Mouse (Mus musculus) heart, adult 11 months (tissue): ENCODE data around the gene Speg.

Experiments
- DNase-seq: peaks from one replicate; pipeline ENCODE4 v3.0.0; 2022

Gene Speg

GRCm38 (mm10) chr1:75398761-75399402, 23.8 kb downstream of the Speg start:
- peak; percentile 99 for DNase-seq

GRCm38 (mm10) chr1:75399755-75400492, 24.8 kb downstream of the Speg start:
- DNase-seq = peak; percentile 98

- DNase-seq = no peak
Observed at GRCm38 (mm10) chr1:75400493-75401115, 25.5 kb downstream of the Speg start.

- no peak for DNase-seq
Observed at GRCm38 (mm10) chr1:75405547-75405946, 30.4 kb downstream of the Speg start.

- DNase-seq = peak; percentile 89
Observed at GRCm38 (mm10) chr1:75406173-75406572, 31.1 kb downstream of the Speg start.

GRCm38 (mm10) chr1:75407056-75407455, 32.0 kb downstream of the Speg start:
- peak; percentile 92 for DNase-seq

GRCm38 (mm10) chr1:75408210-75408609, 33.1 kb downstream of the Speg start:
- no peak for DNase-seq

- DNase-seq = no peak
Observed at GRCm38 (mm10) chr1:75409950-75410349, 34.9 kb downstream of the Speg start.

GRCm38 (mm10) chr1:75412196-75412595, 37.1 kb downstream of the Speg start:
- no peak for DNase-seq

GRCm38 (mm10) chr1:75413749-75414148, 38.7 kb downstream of the Speg start:
- no peak for DNase-seq

GRCm38 (mm10) chr1:75421794-75422193, 46.7 kb downstream of the Speg start:
- no peak for DNase-seq

- no peak for DNase-seq
Observed at GRCm38 (mm10) chr1:75422216-75422822, 47.2 kb downstream of the Speg start.

- no peak for DNase-seq
Observed at GRCm38 (mm10) chr1:75422823-75423471, 47.9 kb downstream of the Speg start.

GRCm38 (mm10) chr1:75423780-75424390, 48.8 kb downstream of the Speg start:
- DNase-seq = no peak

- no peak for DNase-seq
Observed at GRCm38 (mm10) chr1:75425796-75426471, 50.8 kb downstream of the Speg start.

- DNase-seq = peak; percentile 98
Observed at GRCm38 (mm10) chr1:75435475-75436328, 60.6 kb downstream of the Speg start, which contains the start of gene Gmppa. Gene Gmppa (plus strand): TSS chr1:75435930.

GRCm38 (mm10) chr1:75438782-75439181, 63.7 kb downstream of the Speg start:
- DNase-seq = peak; percentile 90

GRCm38 (mm10) chr1:75440661-75441060, 65.6 kb downstream of the Speg start:
- DNase-seq = no peak

- DNase-seq = no peak
Observed at GRCm38 (mm10) chr1:75441471-75441996, 66.4 kb downstream of the Speg start.

GRCm38 (mm10) chr1:75442171-75442570, 67.1 kb downstream of the Speg start:
- no peak for DNase-seq

- DNase-seq = no peak
Observed at GRCm38 (mm10) chr1:75442811-75443210, 67.7 kb downstream of the Speg start.
